Mouse (Mus musculus): ENCODE measurements around the gene Psmg1.
"Not testable (repeated sequence)": the region's sequence is repeated elsewhere in the genome, so short reads cannot be mapped to it uniquely, and the experiment has no call there.

Psmg1 gene

DNA sequence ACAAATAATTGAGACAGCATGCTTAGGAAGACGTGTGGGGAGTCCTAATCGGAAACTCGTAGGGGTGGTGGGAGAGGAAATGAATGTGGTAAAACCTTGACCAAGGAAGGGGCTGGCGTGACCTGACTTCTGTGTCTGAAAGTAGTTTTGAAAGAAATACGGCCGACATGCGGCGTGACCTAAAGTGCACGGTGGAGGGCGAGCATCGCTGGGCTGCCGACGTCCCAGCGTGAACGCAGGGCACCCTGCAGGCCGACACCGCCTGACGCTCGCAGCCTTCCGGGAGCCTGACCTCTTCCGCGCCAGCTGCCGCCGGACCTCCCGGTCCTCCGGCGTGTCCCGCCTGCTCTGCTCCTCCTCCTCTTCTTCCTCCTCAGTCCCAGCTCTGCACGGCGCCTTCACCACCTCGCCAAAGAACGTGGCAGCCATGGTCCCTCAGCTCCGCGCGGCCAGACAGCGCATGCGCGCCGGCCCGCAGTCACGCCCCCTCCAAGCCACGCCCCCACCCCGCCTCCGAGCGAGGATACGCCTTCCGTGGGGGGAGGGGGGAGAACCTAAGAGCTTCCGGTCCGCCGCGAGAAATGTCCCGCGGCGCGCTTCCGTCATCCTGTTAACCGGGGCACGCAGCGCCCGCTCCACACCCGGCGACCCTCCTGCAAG, at the start of gene Psmg1:
Gene Psmg1, minus strand, starts transcription at position 499 of the 660 bp plus-strand sequence.
- DNase-seq (ENCODE audit: low read depth) = peak; percentile 95

DNA sequence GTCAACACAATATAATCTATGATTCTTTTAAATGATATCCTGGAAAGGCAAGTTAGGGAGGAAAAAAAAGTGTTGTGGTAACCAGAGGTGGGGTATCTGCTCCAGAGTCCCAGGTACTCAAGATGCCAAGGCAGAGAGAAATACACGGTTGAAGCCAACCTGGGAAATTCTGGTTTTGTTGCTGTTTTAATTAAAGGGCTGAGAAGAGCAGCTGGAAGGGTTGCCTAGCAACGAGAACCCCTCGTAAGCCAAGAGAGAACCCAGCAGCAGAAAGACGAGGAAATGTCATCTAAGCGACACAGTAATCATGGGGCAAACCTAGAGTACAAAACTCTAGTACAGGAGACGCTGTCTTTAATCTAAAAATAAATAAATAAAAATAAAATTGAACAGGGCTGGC, 48.8 kb upstream of the Psmg1 start:
- DNase-seq (ENCODE audit: low read depth) = no peak

DNA sequence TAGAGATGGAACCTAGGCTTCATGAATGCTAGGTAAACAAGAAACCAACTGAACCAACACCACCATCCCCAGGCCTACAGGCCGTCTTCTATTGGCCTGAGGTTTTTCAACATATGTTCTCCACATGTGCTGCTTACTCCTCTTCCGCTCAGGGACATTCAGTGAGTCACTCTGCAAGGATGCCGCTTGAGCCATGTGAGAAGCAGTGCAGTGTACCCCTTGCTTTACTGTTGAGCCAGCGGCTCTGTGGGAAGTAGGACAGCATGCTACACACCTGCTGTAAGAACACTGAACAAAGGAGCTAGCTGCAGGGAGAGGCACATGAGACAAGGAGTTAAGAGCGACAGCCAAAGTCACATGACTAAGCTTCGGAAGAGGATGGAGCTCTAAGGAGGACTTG, 43.7 kb upstream of the Psmg1 start:
- DNase-seq (ENCODE audit: low read depth) = no peak

DNA sequence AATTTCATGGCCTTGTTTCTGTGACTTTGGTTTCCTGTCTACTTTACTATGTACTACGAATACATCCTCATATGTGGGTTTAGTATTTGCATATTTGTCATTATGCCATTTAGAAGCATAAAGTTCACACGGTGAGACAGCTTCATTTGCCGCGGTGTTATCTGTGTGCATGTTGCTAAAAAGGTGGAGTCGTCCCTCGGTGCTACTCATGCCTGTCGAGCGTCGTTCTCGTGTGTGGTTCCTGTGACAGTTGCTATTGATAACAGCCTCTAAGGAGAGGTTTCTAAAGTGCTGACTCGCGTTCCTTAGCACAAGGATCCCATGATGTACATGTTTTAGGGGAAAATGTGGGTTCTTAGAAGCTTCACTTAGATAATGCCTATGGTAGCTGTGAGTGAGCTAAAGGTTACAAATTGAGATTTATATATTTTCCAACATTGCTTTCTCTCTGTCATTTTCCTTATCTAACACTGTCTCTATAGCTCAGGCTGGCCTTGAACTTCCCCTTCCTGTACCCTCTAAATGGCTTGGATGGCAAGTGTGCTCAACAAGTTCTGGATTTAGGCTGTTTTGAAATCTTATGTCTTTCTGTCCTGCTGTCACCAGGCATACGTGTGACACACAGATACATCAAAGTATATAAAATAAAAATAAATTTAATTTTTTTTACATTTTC, 41.7 kb upstream of the Psmg1 start:
- no peak for DNase-seq (ENCODE audit: low read depth)

DNA sequence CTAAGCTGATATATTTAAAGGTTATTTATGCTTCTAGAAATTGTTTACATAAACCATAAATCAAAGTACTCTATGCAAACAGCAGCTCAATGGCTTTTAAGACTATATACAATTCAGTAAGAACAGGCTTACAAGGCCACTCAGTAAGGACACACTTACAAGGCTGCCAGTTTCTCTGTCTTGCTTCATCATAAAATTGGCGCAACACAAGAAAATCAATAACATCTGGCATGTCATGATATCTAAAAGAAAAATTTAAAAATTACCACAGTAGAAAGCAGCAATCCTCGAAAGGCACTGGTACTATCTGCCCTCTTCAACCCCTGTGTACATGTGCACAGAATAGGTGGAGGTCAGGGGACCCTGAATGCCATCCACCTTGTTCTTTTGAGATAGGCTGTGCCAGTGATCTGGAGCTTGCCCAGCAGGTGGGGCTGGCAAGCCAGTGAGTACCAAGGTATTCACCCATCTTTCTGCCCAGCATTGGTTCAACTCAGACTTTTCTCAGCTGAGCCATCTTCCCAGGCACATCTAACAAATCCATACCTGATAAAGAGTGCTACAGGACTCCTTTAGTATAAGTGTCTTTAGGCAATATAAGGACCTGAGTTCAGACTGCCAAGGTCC, 39.8 kb upstream of the Psmg1 start:
- DNase-seq (ENCODE audit: low read depth) = peak; percentile 18

DNA sequence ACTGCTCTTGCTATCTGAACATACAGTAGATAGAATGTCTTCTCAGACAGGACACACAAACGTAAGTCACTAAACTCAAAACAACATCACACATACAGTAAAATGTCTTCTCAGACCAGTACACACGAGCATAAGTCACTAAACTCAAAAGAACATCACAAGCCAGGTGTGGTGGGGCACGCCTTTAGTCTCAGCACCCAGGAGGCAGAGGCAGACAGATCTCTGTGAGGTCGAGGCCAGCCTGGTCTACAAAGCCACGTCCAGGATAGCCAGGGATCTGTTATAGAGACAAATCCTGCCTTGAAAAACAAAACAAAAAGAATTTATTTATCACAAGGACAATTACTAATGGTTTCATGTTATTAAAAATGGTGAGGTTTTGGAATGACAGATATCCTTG, 35.5 kb upstream of the Psmg1 start:
- DNase-seq (ENCODE audit: low read depth) = no peak

DNA sequence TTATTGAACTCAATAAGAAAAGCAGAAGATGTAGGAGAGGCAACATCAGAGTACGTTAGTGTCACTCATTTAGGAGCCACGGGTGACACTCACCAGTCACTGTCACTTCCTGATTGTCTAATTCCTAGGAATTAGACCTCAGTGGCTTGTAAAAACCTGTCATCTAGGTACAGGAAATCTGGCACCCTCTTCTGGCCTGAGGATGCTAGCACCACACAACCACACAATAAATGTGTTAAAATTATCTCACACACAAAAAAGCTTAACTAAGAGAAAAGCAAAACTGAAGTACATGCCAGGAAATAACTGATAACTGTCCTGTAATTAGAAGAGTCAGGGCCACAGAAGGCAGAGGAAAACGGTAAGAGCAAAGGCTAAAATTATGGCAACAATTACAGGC, 34.5 kb upstream of the Psmg1 start:
- peak; percentile 23 for DNase-seq (ENCODE audit: low read depth)

DNA sequence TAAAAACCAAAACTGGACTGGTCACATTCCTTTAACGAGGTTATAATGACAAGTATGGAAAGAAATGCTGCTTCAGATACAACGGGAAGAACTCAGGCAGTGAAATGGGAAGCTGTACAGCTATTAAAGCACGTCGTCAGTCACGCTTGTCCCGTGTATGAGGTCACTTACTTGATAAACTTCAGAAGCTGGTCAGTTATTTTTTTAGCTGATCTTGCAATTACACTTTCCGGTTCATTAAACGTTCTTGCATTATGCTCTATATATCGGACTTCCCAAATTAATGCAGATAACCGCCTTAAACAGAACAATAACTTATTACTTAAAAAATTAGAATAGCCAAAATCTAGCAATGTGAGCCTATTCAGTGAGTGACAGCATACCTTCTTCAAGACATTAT, 30.3 kb upstream of the Psmg1 start:
- DNase-seq (ENCODE audit: low read depth) = no peak

DNA sequence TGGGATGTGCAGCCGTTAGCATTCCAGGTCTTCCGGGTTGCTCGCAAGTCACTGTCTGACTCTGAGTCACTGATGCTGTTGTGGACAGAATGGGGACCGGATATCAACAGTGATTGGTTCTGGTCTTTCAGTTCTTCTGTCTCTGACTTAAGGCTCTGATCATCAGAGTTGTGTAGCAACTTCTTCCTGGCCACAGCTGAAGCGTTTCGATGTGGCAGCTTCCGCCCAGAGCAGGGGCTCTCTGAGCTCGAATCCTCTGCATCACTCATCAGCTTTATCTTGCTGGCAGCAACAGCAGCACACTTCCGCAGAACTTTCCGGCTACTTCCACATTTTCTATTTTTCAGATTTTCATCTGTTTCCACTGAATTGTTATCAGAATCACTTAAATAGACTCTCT, 18.4 kb upstream of the Psmg1 start:
- DNase-seq (ENCODE audit: low read depth) = not testable (repeated sequence)

DNA sequence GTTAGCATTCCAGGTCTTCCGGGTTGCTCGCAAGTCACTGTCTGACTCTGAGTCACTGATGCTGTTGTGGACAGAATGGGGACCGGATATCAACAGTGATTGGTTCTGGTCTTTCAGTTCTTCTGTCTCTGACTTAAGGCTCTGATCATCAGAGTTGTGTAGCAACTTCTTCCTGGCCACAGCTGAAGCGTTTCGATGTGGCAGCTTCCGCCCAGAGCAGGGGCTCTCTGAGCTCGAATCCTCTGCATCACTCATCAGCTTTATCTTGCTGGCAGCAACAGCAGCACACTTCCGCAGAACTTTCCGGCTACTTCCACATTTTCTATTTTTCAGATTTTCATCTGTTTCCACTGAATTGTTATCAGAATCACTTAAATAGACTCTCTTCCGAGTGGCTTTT, 13.5 kb upstream of the Psmg1 start:
- not testable (repeated sequence) for DNase-seq (ENCODE audit: low read depth)

DNA sequence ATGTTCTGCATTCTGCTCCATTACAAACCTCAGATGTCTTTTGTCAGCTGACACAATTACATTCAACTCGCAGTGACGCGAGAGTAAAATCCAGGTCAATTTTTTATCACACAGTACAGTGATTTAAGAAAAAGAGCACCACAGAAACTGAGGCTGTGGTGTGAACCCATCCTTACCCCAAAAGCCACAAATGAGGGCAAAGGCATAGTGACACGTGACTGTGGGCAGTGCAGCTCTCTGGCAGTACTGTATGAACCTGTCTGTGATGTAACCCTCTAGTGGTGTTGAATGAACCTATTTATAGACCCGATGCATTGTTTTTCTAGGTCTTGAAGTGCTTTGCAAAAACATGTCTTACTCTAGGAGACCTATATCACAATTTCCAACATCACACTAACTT, 8.5 kb upstream of the Psmg1 start:
- peak; percentile 59 for DNase-seq (ENCODE audit: low read depth)

DNA sequence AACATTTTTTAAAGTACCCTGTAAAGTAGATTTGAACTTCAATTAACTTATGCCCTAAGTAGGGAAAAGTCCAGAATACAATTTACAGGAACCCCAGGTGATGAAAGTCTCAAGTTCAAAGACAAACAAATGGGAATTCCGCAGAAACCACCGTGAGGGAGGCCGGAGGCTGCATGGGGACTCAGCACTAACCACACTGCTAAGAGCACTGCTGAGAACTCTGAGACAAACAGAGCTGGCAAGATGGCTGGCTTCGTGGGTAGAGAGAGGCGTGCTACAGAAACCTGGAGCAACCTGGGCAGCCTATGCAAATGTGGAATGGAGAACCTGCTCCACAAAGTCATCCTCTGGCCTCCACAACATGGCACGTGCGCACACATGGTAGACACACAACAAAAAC, 5.4 kb upstream of the Psmg1 start:
- DNase-seq (ENCODE audit: low read depth) = no peak

DNA sequence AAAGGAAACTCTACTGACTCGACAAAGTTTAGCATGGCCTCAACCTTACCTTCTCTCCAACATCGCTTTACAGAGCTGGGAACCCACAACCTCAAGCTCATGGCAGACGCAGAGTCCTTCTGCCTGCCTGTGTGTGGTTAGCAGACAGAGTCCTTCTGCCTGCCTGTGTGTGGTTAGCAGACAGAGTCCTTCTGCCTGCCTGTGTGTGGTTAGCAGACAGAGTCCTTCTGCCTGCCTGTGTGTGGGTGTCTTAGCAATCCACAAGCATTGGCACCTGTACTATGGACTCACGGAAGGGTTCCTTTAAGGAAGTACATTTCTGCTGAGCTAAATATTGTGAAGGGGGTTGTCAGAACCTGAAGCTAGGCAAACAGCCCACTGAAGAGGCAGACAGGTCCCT, 3.8 kb upstream of the Psmg1 start:
- peak; percentile 32 for DNase-seq (ENCODE audit: low read depth)

DNA sequence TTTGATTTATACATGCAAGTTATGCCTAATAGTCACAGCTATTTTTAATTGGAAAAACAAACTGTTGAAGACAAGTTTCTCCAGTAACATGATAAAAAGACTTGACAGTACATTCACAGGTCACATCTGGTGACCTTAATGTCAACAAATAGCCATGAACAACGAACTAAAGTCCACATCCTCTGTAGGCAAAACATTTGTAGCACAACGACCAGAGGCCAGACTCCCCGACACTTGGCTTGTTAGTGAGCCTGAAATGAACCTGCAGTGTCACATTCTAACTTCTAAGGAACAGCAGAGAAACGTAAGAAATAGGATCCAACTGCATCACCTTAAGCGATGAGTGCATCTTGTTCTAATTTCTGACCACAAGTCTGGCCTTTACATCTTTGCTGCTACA, 1.8 kb upstream of the Psmg1 start:
- DNase-seq (ENCODE audit: low read depth) = no peak

DNA sequence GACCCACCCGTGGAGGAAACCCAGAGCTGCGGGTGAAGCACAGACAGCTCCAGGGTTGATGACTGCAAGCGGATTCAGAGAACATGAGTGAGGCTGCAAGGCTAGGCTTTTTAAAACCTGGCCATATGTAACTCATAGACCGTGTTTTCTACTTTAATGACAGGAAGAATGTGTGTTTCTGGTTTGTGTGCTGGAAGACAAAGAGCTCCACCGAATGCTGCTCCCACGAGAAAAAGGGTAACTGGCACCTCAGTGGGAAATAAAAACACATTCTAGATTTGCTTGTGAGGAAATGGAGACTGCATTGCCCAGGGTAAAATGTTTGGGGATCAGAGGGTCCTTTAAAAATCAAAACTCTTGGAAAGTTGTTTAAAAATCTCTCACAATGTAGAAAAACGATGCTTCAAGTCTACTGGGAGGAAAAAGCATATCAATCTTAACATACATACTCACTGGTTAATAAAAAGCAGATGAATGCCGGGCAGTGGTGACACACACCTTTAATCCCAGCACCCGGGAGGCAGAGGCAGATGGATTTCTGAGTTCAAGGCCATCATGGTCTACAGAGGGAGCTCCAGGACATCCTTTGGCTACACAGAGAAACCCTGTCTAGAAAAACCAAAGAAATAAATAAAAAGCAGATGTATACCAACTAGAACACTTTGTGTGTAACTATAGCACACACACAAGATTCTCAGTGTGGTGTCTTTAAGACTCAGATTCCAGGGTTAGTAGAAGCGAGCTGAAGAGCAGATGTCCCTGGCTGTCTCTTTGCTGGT, 551 bp upstream of the Psmg1 start:
- DNase-seq (ENCODE audit: low read depth) = peak; percentile 64

DNA sequence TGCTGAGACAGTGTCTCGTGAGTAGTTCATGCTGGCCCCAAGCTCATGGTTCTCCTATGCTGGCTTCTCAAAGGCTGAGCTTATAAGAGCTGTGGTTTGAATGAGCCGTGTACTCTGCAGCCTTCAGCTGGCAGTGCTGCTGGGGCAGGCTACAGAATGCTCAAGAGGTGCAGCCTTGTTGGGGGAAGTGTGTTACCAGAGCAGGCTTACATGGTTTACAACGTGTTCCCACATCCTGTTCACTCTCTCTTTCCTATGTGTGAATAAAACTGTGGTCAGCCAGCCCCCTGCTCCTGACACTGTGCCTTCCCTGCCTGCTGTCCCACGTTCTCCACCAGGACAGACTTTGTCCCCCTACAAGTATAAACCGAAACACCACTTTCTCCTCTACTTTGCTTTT, 5.8 kb downstream of the Psmg1 start:
- peak; percentile 78 for DNase-seq (ENCODE audit: low read depth)

DNA sequence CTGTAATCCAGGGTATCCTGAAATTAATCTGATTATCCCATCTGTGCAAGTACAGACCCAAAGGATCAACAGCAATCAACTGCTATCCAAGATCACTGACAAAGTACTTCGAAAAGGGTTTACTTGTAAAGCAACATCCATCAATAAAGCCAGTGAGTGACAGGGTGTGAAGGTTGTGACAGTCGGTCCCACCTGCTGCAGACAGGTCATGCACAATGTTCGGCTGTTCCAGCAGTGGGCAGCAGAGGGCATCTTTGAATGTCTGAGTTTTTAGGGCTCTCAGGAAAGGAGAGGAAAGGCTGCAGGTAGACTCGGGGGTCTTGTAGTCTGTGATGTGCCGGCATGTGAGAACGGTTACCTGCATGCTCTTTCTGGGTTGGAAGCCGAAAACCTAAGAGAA, 7.2 kb downstream of the Psmg1 start:
- peak; percentile 33 for DNase-seq (ENCODE audit: low read depth)

DNA sequence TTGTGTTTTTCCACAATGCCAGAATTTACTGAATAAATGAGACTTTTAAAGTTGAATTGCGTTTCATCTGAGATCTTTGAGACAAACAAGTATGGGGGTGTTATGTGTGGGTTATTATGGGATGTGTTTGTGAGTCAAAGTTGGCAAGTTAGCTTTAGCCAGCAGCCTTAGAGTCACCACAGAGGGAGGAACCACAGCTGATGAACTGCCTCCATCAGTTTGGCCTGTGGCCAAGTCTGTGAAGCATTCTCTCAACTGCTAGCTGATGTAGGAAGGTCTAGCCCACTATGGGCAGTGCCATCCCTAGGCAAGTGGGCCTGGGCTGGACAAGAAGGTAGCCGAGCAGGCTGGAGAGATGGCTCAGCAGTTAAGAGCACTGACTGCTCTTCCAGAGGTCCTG, 19.9 kb downstream of the Psmg1 start:
- DNase-seq (ENCODE audit: low read depth) = peak; percentile 47

DNA sequence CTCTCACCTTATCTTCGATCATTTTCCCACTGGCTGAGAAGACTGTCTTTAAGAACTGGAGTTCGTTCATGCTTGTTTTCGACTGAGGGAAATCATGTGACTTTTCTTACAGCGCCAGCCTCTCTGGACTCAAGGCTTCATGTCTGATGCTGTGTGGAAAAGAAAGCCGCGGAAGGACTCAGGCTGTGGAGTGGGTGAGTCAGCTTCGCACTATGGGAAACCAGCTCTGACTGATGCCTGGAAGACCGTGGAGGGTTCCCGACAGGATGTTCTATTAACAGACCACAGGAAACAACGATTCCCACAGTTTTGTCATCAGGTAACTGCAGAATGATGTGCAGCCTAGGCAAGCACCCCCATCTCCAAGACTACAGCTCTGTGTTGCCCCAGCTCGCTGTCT, 23.3 kb downstream of the Psmg1 start:
- peak; percentile 19 for DNase-seq (ENCODE audit: low read depth)

DNA sequence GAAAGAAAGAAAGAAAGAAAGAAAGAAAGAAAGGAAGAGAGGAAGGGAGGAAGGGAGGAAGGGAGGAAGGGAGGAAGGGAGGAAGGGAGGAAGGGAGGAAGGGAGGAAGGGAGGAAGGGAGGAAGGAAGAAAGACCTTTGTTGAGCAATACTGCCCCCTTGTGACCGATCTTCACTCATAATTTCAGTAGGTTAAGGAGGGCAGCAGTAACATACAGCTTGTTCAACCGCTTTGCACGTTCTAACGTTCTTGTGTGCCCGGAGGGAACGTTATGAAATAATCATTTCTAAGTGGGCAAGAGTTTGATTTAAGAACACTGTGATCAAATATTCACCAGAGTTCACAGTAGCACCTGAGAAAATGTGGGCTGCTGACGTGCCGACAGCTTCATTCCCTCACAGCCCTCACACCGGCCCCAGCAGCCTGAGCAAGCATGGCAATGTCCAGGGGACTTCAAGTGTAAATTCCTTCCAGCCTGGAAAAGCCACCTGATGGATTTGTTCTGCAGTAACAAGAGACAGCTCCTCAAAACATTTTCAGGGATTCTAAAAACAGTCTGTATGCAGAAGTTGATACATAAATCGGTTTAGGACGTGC, 26.2 kb downstream of the Psmg1 start:
- DNase-seq (ENCODE audit: low read depth) = peak; percentile 57

DNA sequence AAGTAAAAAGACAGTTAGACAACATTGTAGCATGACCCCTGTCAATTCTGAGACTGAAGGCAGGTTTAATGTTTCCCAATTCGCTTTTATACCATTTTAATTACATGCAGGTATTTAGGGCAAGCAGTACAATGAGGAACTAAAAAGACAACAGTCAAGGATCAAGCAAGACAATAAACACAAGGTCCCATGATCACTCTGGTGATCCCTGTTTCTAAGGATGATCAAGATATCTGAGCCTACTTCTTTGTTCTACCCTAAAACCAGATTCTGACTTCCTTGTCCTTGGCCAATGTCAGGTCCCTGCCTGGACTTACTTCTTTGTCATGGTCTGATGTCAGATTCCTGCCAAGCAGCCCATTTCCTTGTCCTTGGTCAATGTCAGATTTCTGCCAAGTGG, 29.3 kb downstream of the Psmg1 start:
- not testable (repeated sequence) for DNase-seq (ENCODE audit: low read depth)

DNA sequence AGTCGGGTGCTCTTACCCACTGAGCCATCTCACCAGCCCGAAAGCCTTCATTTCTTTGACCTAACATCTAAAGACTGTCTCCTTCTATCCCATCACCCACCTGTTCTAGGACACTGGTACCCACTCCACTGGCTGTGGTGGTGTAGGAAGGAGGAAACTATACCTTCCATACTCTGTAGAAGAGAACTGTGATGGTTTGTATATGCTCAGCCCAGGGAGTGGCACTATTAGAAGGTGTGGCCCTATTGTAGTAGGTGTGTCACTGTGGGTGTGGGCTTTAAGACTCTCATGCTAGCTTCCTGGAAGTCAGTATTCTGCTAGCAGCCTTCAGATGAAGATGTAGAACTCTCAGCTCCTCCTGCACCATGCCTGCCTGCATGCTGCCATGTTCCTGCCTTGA, 30.1 kb downstream of the Psmg1 start:
- not testable (repeated sequence) for DNase-seq (ENCODE audit: low read depth)

All from 416B (cell line).